Mouse (Mus musculus): ENCODE measurements at regions not wholly inside any gene's neighbourhood (a gene's known extent, or its start where the extent isn't known, plus 50 kb on each side); places are given as distances from the start of the nearest gene placed in this dataset.

- TF ChIP-seq CTCF (IDR thresholded peaks at IDR 0.05; ENCODE audit: control insufficient read depth, insufficient read depth, insufficient read length) (no peak), USF1 (IDR thresholded peaks at IDR 0.05; ENCODE audit: low read depth) (no peak), MAX (IDR thresholded peaks at IDR 0.05) (no peak)
Measured at GRCm38 (mm10) chr4:31367031-31367430, 596.9 kb upstream of the Map3k7 start.

Data from C2C12 (cell line).